Mouse (Mus musculus): ENCODE measurements around the gene Pbx2. TPM values are rescaled to one million over a fixed set of nuclear protein-coding genes. Genes with fewer than 3 reads are reported as not detected.

Pbx2 gene
- polyA plus RNA-seq, 1 experiment from 2014 or later: 6.9 TPM

DNA sequence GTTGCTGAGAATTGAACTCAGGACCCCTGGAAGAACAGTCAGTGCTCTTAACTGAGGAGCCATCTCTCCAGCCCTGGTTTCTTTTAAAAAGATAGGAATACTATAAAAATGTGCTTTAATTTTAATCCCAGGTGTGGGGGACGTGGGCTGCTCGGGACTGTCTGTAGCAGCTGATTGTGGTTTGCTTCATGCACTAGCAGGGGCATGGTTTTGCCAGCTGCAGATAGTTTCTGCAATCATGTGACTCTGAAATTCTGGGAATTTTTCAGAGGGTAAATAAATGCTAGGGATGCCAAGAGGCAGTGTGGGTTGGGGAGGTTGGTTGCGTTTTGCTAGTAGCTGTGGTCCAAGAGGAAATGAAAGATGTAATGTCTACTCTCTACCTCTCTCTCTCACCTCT lies 50.9 kb downstream of the Pbx2 start:
- no peak for ATAC-seq
- peaks cover 7% of the 10 kb centered on the region for H3K4me1 ChIP-seq (ENCODE audit: control insufficient read depth, insufficient read depth, low read length)
- no peaks in the 10 kb centered on the region for H3K27me3 ChIP-seq (replicated peaks; ENCODE audit: control insufficient read depth, insufficient read depth, low read length)
- no peaks in the 10 kb centered on the region for H3K9me3 ChIP-seq (ENCODE audit: control insufficient read depth, low read length)
- no peak overlapping the region for H3K27ac ChIP-seq (ENCODE audit: low read length)
- no peaks in the 10 kb centered on the region for H3K36me3 ChIP-seq (ENCODE audit: control insufficient read depth, insufficient read depth, low read length)
- no peak overlapping the region for H3K9ac ChIP-seq (ENCODE audit: low read depth, low read length)
- no peak overlapping the region for H3K4me2 ChIP-seq (ENCODE audit: low read depth, low read length)
- WGBS: 73% methylated on average over 3 of the region's 3 CpGs
- no peak overlapping the region for H3K4me3 ChIP-seq (ENCODE audit: low read length)

DNA sequence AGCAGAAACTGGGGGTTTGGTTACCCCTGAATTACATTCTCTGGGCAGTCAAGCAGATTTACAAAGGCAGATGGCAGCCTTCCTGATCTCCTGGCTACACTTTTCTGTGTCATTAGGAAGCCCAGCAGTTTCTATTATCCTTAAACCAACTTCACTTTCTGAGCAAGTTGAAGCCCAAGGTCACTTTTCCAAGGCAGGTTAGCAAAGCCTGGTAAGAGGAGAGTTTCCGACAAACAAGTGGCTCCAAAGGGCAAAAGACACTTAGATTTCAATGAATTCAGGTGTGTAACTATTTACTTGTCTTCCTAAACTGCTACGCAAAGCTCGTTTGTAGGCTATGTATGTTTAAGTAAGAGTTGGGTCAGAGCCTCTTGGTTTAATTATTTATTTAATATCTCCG lies 52.3 kb downstream of the Pbx2 start:
- Histone ChIP-seq H3K36me3 (ENCODE audit: control insufficient read depth, insufficient read depth, low read length) (no peaks in the 10 kb centered on the region), H3K4me3 (ENCODE audit: low read length) (no peak overlapping the region), H3K27ac (ENCODE audit: low read length) (no peak overlapping the region), H3K9ac (ENCODE audit: low read depth, low read length) (no peak overlapping the region), H3K4me1 (ENCODE audit: control insufficient read depth, insufficient read depth, low read length) (peaks cover 15% of the 10 kb centered on the region), H3K9me3 (ENCODE audit: control insufficient read depth, low read length) (no peaks in the 10 kb centered on the region), H3K27me3 (replicated peaks; ENCODE audit: control insufficient read depth, insufficient read depth, low read length) (no peaks in the 10 kb centered on the region), H3K4me2 (ENCODE audit: low read depth, low read length) (no peak overlapping the region)
- no peak for ATAC-seq
- WGBS: 88% methylated on average over 4 of the region's 4 CpGs

DNA sequence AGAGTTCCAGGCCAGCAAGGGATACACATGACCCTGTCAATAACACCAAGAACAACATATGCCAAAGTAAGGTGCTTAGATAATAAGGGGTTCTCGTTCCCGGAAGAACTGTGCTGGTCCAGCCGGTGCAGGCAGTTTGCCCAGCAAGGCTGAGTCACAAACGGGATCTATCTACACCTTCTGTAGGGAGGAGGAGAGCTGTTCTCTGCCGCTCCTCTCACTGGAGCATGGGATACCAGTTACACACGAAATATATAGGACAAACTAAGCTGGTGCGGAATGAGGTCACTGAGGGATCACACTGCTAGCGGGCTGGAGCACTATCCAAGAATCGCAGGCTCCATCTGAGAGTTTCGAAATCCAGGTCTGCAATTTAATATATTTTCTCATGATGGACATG lies 52.9 kb downstream of the Pbx2 start:
- H3K27me3 ChIP-seq (replicated peaks; ENCODE audit: control insufficient read depth, insufficient read depth, low read length): no peaks in the 10 kb centered on the region
- H3K4me1 ChIP-seq (ENCODE audit: control insufficient read depth, insufficient read depth, low read length): peaks cover 15% of the 10 kb centered on the region
- H3K9me3 ChIP-seq (ENCODE audit: control insufficient read depth, low read length): no peaks in the 10 kb centered on the region
- no peak overlapping the region for H3K27ac ChIP-seq (ENCODE audit: low read length)
- ATAC-seq: no peak
- H3K4me2 ChIP-seq (ENCODE audit: low read depth, low read length): no peak overlapping the region
- WGBS: 87% methylated on average over 10 of the region's 10 CpGs
- no peak overlapping the region for H3K9ac ChIP-seq (ENCODE audit: low read depth, low read length)
- H3K4me3 ChIP-seq (ENCODE audit: low read length): no peak overlapping the region
- no peaks in the 10 kb centered on the region for H3K36me3 ChIP-seq (ENCODE audit: control insufficient read depth, insufficient read depth, low read length)

DNA sequence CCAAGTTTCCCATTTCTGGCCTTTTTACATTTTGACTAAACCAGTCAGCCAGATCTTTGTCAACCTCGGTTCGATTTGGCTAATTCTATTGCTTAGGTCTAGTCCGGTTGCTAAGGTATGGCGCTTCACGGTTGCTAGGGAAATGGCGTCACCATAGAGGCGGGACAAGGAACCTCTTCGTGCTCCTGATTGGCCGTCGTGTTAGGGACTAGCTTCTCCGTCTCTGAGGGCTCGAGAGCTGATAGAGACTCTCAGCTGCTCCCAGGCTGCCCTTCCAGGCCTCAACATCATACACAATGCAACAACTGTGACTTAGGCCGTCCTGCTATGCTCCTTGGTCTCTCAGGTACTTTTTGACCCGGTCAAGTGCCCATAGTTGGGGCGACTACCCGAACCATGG lies 53.5 kb downstream of the Pbx2 start, which contains the start of gene Fkbpl:
TSS of gene Fkbpl (plus strand) at position 157 of the 400 bp plus-strand sequence.
- Histone ChIP-seq H3K36me3 (ENCODE audit: control insufficient read depth, insufficient read depth, low read length) (no peaks in the 10 kb centered on the region), H3K9me3 (ENCODE audit: control insufficient read depth, low read length) (no peaks in the 10 kb centered on the region), H3K4me3 (ENCODE audit: low read length) (peak within 1 kb of the TSS; percentile 59), H3K27me3 (replicated peaks; ENCODE audit: control insufficient read depth, insufficient read depth, low read length) (no peaks in the 10 kb centered on the region), H3K9ac (ENCODE audit: low read depth, low read length) (peak within 1 kb of the TSS; percentile 65), H3K4me2 (ENCODE audit: low read depth, low read length) (peak within 1 kb of the TSS; percentile 59), H3K4me1 (ENCODE audit: control insufficient read depth, insufficient read depth, low read length) (peaks cover 15% of the 10 kb centered on the region), H3K27ac (ENCODE audit: low read length) (peak within 1 kb of the TSS; percentile 49; the same call in 1 of the 2 replicates)
- peak; percentile 74 for ATAC-seq
- under 1% methylated on average over 16 of the region's 16 CpGs for WGBS

DNA sequence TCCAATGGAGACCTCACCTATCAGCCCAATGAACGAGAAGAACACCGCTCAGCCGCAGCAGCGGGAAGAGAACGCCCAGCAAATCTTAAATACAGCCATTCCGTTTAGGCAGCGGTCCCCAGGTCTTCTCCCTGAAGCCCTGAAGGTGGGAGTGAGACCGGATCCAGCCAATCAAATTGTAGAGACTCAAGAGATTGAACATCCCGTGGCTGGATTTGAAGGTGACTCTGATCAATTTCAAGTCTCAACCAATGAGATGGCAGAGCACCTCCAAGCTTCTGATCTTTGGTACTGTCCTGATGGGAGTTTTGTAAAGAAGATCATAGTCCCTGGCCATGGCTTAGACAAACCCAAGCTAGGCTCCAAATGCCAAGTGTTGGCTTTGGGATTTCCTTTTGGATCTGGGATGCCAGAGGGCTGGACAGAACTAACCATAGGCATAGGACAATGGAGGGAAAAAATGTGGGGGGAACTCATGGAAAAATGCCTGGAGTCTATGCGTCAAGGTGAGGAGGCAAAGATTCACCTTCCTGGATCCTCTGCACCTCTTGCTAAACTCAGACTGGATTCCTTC lies 54.3 kb downstream of the Pbx2 start:
- Histone ChIP-seq H3K4me1 (ENCODE audit: control insufficient read depth, insufficient read depth, low read length) (peaks cover 15% of the 10 kb centered on the region), H3K4me3 (ENCODE audit: low read length) (peak overlapping the region; percentile 59), H3K9me3 (ENCODE audit: control insufficient read depth, low read length) (no peaks in the 10 kb centered on the region), H3K4me2 (ENCODE audit: low read depth, low read length) (peak overlapping the region; percentile 59), H3K27me3 (replicated peaks; ENCODE audit: control insufficient read depth, insufficient read depth, low read length) (no peaks in the 10 kb centered on the region), H3K36me3 (ENCODE audit: control insufficient read depth, insufficient read depth, low read length) (no peaks in the 10 kb centered on the region; the same call in 1 of the 2 replicates), H3K9ac (ENCODE audit: low read depth, low read length) (peak overlapping the region; percentile 65), H3K27ac (ENCODE audit: low read length) (0 out of 2 replicates have a peak overlapping the region, but pooled peaks have one; percentile 49)
- 41% methylated on average over 10 of the region's 10 CpGs for WGBS
- ATAC-seq: no peak

DNA sequence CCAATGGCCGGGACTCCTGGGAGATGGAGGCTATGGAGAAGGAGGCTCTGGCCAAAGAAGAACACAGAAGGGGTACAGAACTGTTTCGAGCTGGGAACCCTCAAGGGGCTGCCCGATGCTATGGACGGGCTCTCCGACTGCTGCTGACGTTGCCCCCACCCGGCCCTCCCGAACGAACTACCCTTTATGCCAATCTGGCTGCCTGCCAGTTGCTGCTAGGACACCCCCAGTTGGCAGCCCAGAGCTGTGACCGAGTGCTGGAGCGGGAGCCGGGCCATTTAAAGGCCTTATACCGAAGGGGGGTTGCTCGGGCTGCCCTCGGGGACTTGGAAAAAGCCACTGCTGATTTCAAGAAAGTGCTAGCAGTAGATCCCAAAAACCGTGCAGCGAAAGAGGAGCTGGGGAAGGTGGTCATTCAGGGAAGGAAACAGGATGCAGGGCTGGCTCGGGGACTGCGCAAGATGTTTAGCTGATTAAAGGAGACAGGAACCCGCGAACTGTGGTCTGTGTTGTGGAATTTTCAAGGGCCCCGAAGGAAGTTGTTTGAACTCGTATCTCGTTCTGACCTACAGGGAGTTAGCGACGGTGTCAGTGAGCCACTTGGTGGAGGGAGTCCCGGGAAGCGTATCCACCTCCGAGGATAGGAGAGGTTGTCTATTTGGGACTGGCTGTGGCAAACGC lies 54.9 kb downstream of the Pbx2 start:
- Histone ChIP-seq H3K4me1 (ENCODE audit: control insufficient read depth, insufficient read depth, low read length) (peaks cover 15% of the 10 kb centered on the region), H3K9me3 (ENCODE audit: control insufficient read depth, low read length) (no peaks in the 10 kb centered on the region), H3K9ac (ENCODE audit: low read depth, low read length) (no peak overlapping the region), H3K4me2 (ENCODE audit: low read depth, low read length) (no peak overlapping the region), H3K27me3 (replicated peaks; ENCODE audit: control insufficient read depth, insufficient read depth, low read length) (no peaks in the 10 kb centered on the region), H3K27ac (ENCODE audit: low read length) (no peak overlapping the region), H3K36me3 (ENCODE audit: control insufficient read depth, insufficient read depth, low read length) (no peaks in the 10 kb centered on the region; the same call in 1 of the 2 replicates), H3K4me3 (ENCODE audit: low read length) (no peak overlapping the region)
- WGBS: 88% methylated on average over 30 of the region's 30 CpGs
- ATAC-seq: no peak

Other genes with a start within 250 kb of the Pbx2 start
- 10.6 and 16.0 TPM in 2 replicates for gene Btnl2, start 236.4 kb upstream of the Pbx2 start, polyA plus RNA-seq (2015; fragmentation: Nextera tagmentation; extraction: Ambion mirVana)
- 30.2 and 43.2 TPM in 2 replicates for gene Btnl1, start 214.1 kb upstream of the Pbx2 start, polyA plus RNA-seq (2015; fragmentation: Nextera tagmentation; extraction: Ambion mirVana)
- 0.81 and 1.2 TPM in 2 replicates for gene BC051142, start 192.4 kb upstream of the Pbx2 start, polyA plus RNA-seq (2015; fragmentation: Nextera tagmentation; extraction: Ambion mirVana)
- 18.1 and 22.3 TPM in 2 replicates for gene Btnl4, start 113.9 kb upstream of the Pbx2 start, polyA plus RNA-seq (2015; fragmentation: Nextera tagmentation; extraction: Ambion mirVana)
- 30.9 and 41.7 TPM in 2 replicates for gene Btnl6, start 73.9 kb upstream of the Pbx2 start, polyA plus RNA-seq (2015; fragmentation: Nextera tagmentation; extraction: Ambion mirVana)
- gene Notch4, start 27.0 kb upstream of the Pbx2 start, polyA plus RNA-seq (2015; fragmentation: Nextera tagmentation; extraction: Ambion mirVana): 2.5 and 3.8 TPM in 2 replicates
- gene Gpsm3, start 1.5 kb upstream of the Pbx2 start, polyA plus RNA-seq (2015; fragmentation: Nextera tagmentation; extraction: Ambion mirVana): 12.0 and 12.5 TPM in 2 replicates
- gene Ager, start 6.6 kb downstream of the Pbx2 start, polyA plus RNA-seq (2015; fragmentation: Nextera tagmentation; extraction: Ambion mirVana): 2.3 and 2.4 TPM in 2 replicates
- 190 and 197 TPM in 2 replicates for gene Rnf5, start 12.4 kb downstream of the Pbx2 start, polyA plus RNA-seq (2015; fragmentation: Nextera tagmentation; extraction: Ambion mirVana)
- gene Agpat1, start 13.0 kb downstream of the Pbx2 start, polyA plus RNA-seq (2015; fragmentation: Nextera tagmentation; extraction: Ambion mirVana): 61.8 and 67.9 TPM in 2 replicates
- 4.0 and 4.6 TPM in 2 replicates for gene Egfl8, start 24.7 kb downstream of the Pbx2 start, polyA plus RNA-seq (2015; fragmentation: Nextera tagmentation; extraction: Ambion mirVana)
- gene Ppt2, start 37.2 kb downstream of the Pbx2 start, polyA plus RNA-seq (2015; fragmentation: Nextera tagmentation; extraction: Ambion mirVana): 32.3 and 32.9 TPM in 2 replicates
- 0.32 and 0.47 TPM in 2 replicates for gene Prrt1, start 38.3 kb downstream of the Pbx2 start, polyA plus RNA-seq (2015; fragmentation: Nextera tagmentation; extraction: Ambion mirVana)
- 10.2 and 14.4 TPM in 2 replicates for gene Fkbpl, start 53.5 kb downstream of the Pbx2 start, polyA plus RNA-seq (2015; fragmentation: Nextera tagmentation; extraction: Ambion mirVana)
- gene Atf6b, start 55.9 kb downstream of the Pbx2 start, polyA plus RNA-seq (2015; fragmentation: Nextera tagmentation; extraction: Ambion mirVana): 66.3 and 69.1 TPM in 2 replicates
- 1.1 TPM in 2 replicates for gene Tnxb, start 79.3 kb downstream of the Pbx2 start, polyA plus RNA-seq (2015; fragmentation: Nextera tagmentation; extraction: Ambion mirVana)
- 0.83 and 0.92 TPM in 2 replicates for gene C4b, start 152.6 kb downstream of the Pbx2 start, polyA plus RNA-seq (2015; fragmentation: Nextera tagmentation; extraction: Ambion mirVana)
- gene Cyp21a1, start 213.3 kb downstream of the Pbx2 start, polyA plus RNA-seq (2015; fragmentation: Nextera tagmentation; extraction: Ambion mirVana): 0.06 and 15.4 TPM in 2 replicates
- 24.0 and 26.5 TPM in 2 replicates for gene Stk19, start 245.7 kb downstream of the Pbx2 start, polyA plus RNA-seq (2015; fragmentation: Nextera tagmentation; extraction: Ambion mirVana)
- gene Dxo, start 245.8 kb downstream of the Pbx2 start, polyA plus RNA-seq (2015; fragmentation: Nextera tagmentation; extraction: Ambion mirVana): 53.6 and 59.0 TPM in 2 replicates

Data from intestine, embryonic 16.5 days (tissue).